Mouse (Mus musculus): ENCODE measurements around the gene Nkain1.

Nkain1 gene

GRCm38 (mm10) chr4:130574048-130574413 is at the start of gene Nkain1:
TSS of gene Nkain1 (minus strand) at chr4:130574173.
- DNase-seq (ENCODE audit: low read depth, low spot score): no peak

DNA sequence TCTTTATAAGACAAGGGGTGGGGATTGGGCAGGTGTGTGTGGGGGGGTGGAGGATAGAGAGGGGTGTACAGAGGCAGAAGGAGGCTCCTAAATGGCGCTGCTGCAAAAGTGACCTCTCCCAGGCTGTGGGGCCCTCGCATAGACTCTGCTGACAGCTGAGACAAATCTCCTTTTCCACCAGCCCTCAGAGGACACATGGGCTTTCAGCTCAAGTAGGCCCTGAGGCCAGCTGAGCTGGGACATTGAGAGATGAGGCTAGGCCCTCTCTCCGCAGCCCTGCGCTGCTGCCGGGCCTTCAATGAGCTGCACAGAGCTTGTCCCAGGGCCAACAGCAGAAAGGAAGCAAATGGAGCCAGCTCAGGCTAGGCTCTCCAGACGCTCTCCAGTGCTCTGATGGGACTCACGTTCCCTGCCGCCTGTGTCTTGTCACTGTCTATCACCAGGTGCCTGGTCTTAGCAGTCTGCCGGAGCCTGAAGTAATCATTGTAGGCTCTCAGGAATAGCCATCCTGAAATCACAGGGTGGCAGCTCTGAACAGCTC is 4.8 kb upstream of the Nkain1 start:
- no peak for DNase-seq (ENCODE audit: low read depth, low spot score)

- DNase-seq (ENCODE audit: low read depth, low spot score): no peak
These were observed 3.1 kb upstream of the Nkain1 start for GRCm38 (mm10) chr4:130577081-130577480.

DNA sequence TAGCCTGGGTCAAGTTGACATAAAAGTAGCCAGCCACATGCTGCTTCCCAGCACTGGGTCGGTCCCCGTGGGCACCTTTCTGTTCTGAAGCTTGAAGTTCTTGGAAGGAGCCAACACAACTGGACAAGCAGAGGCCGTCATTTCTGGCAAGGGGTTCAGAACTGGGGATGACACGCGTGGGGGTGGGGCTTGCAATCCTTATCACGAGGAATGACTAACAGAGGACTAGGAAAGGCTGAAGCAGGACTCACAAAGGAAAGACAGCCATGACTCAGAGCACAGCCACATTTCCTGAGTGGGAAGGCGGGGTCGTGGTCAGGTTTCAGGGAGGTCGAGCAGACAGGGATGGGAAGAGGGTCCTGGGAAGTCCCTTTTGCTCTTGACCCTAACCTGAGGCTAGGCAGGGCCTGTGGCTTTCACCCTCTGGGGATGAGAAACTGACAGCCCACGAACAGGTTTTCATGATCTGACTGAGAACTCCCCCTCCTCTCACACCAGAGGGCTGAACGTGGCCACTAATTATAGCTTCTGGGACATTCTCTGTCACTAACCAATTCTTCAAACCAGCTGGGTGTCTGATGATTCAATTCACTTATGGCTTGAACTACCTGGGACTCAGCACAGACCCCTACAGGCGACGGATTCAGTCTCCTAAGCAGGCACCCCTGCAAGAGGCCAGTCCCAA is 2.4 kb upstream of the Nkain1 start:
- no peak for DNase-seq (ENCODE audit: low read depth, low spot score)

GRCm38 (mm10) chr4:130575533-130575932 is 1.6 kb upstream of the Nkain1 start:
- no peak for DNase-seq (ENCODE audit: low read depth, low spot score)

GRCm38 (mm10) chr4:130574861-130575460 is 988 bp upstream of the Nkain1 start:
- DNase-seq (ENCODE audit: low read depth, low spot score): no peak

DNA sequence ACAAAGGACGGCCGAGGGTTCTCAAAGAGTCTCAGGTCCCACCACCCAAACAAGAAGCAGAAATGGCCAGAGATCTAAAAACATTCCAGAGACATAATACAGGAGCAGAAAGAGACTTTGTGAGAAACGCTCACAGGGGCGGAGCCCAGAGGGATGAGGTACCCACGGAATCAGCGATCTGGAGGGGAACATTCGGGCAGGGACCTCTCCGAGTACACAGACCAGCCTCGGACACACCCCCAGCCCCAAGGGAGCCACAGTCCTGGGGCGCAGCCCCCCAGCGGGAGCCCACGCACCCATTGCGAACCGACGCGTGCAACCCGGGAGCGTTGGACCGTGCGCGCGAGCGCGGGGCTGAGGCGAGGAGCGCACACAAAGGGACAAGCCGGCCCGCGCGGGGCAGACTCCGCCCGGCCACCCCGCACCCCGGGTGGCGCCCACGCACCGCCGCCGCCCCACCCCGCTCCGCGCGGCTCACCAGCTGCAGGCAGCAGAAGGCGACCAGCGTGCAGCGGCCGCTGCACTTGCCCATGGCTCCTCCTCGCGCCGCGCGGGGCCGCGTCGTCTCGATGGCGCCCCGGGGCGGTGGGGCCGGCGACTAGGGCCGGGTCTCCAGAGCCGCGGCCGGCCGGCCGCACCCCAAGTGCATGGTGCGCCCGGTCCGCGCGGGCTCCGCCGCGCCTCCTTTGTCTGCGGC is 474 bp downstream of the Nkain1 start:
- DNase-seq (ENCODE audit: low read depth, low spot score): no peak

DNA sequence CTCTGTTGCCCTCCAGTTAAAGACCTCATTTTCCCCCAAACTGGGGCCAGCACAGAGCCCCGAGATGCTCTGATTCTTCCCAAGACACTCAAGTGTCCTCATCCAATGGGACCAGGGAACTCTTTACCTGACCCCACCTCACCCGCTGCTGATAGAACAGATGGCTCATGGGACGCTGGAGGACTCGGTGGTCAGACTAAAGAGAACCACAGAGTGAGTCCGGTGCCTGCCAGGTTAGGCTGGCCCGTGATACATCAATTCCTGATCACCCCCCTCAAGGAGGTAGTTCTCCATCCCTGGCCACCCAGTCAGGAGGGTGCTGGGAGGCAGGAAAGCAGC is 992 bp downstream of the Nkain1 start:
- DNase-seq (ENCODE audit: low read depth, low spot score): no peak

DNA sequence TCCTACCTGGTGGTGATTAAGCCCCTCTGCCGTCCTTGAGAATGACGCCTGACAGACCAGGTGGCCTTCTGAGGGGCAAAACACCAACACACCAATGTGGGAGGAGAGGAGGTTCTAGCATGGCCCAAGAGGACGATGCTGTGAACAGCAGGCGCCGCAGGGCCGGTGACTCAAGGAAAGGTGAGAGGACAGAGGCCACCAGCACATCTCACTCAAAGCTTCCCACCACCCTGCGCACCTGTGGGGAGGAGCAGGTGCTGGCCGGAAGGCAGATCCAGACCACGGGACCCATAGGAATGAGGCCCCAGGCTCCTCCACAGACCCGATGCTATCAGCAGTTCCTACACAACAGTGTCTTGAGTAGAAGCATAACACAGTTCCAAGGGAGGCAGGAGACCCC is 1.4 kb downstream of the Nkain1 start:
- no peak for DNase-seq (ENCODE audit: low read depth, low spot score)

DNA sequence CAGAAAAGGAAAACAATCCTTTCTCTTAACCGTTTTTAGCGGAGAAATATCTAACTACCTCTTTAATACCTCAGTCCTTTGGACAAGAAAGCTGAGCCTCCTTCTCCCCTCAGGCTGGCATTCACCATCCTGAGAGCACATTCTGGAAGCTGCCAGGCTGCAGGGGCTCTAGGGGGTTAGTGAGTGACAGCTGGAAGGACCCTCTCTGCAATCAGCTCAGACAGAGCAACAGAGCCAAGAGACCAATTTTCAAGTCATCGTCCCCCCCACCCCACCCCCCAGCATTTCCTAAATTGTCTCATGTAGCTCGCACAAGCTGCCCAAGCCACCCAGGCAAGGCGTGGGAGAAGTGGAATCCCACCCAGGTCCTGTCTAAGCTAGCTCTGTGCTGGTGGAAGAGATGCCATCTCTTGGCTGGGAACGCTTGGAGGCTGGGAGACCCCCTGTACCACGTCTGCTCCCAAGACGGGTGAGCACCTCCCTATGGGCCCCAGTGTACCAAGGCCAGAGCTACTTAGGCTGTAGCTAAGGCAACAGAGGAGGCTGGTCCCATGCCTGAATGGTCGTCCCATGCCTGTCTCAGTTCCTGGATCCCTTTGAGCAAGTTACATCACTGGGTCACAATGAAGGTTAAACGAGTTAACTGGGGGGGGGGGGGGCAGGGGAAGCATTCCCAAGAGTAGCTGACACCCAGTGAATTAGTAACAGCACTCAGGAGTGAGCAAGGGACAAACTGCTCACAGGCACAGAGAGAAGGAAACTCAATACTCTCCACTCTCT is 2.8 kb downstream of the Nkain1 start:
- no peak for DNase-seq (ENCODE audit: low read depth, low spot score)

GRCm38 (mm10) chr4:130568043-130568978 is 5.7 kb downstream of the Nkain1 start:
- DNase-seq (ENCODE audit: low read depth, low spot score): no peak

DNA sequence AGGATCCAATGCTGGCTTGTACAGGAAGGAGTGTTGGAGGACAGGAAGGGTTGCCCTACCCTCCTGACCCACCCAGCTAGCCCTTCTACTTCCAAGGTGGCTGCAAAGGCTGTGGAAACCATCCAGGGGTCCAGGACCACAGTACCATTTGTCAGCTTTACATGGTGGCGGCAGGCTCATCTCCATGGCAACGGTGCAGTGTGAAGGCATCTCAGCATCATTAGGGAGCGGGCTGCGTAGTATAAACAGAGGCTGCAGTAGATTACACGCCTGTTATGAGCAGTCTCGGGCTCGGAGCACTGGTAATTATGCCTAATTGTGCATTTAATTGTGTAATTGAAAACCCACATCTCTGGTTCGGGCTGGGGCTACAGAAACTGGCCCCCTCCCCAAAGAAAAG is 10.2 kb downstream of the Nkain1 start:
- DNase-seq (ENCODE audit: low read depth, low spot score): no peak

GRCm38 (mm10) chr4:130563260-130563756 is 10.7 kb downstream of the Nkain1 start:
- DNase-seq (ENCODE audit: low read depth, low spot score): no peak

DNA sequence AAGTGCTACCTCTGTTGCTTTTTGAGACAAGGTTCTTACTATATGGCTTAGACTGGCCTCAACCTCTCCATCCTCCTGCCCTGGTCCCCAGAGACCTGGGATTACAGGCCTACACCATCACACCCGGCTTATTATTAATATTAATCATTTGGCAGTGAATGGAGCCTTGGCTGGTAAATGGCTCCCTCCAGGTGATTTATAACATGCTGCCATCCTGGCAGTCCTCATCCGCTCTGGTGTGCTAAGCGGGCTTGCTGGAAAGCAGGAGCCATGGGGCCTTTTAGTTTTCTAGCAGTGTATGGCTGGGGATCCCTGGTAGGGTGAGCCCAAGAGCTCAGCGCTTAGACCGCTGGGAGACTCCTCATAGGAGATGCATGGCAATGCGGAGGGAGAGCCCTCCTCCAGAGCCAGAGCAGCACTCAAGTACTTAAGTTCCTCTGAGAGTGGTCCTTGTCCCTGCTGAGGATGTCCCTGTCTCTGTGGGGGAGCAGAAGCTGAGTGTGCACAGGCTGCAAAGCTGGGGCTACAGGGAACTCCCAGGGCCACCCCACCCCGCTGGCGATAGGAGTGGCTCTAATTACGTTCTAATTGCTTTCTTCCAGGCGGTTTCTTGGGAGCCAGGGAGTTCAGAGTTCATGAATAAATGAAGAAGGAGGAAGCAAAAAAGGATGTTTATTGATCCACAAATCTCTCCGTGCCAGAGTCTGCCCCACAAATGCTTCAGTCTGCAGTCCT is 13.2 kb downstream of the Nkain1 start:
- DNase-seq (ENCODE audit: low read depth, low spot score): no peak

DNA sequence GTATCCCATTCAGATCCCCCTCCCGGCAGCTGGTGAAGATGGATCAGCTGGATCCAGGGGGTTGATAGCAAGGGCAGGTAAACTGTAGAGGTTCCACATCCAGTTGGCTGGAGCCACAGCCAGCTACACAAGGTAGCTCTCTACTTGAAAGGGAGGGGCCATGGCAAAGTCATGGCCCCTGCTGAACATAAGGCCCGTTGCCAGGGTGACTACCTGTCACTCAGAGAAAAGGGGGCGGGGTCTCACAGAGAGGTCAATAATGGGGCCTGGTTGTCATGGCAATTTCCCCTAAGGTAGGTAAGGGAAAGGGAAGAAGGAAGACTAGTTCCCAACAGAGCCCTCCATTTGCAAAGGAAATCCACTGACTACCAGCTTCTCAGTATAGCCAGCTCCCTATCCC is 14.8 kb downstream of the Nkain1 start:
- DNase-seq (ENCODE audit: low read depth, low spot score): no peak

GRCm38 (mm10) chr4:130557852-130558251 is 16.1 kb downstream of the Nkain1 start:
- DNase-seq (ENCODE audit: low read depth, low spot score): no peak

DNA sequence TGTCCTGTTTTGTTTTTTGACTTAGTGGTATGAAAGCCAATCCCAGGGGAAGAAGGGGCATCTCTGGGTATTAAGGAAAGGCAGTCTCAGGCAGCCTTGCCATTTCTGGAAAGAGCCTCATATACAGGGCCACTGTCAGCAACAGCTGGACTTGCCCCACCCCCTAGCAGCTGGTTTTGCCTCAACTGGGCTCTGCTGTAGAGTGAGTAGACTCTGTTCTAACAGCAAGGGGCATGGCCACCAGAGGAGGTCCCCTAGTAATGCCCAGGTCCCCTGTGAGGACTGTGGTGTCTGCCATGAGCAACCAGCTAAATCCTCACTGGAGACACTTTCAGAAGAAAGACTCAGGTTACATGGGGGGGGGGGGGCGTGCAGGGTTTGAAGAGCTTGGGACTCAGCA is 17.0 kb downstream of the Nkain1 start:
- no peak for DNase-seq (ENCODE audit: low read depth, low spot score)

GRCm38 (mm10) chr4:130556224-130556623 is 17.7 kb downstream of the Nkain1 start:
- DNase-seq (ENCODE audit: low read depth, low spot score): no peak

DNA sequence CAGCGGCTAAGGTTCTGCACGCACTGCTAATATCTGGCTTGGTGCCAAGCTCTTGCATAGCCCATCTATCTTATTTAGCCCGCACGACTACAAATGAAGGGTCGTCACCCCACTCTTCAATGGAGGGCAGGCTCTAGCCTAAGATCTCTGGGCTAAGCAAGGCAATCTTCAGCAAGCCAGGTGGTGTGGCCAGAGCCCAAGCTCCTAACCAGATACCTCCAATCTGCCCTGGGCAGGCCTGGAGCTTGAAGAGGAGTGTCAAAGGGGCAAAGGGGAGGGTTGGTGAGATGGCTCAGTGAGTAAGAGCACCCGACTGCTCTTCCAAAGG is 20.9 kb downstream of the Nkain1 start:
- DNase-seq (ENCODE audit: low read depth, low spot score): no peak
